Mouse (Mus musculus): ENCODE measurements around the gene Mgat4d. TPM values are rescaled to one million over a fixed set of nuclear protein-coding genes. Genes with fewer than 3 reads are reported as not detected.
"Not testable (repeated sequence)": the region's sequence is repeated elsewhere in the genome, so short reads cannot be mapped to it uniquely, and the experiment has no call there.

Mgat4d gene
- polyA plus RNA-seq (2015; fragmentation: Nextera tagmentation; extraction: Ambion mirVana): not detected in 2 replicates

- Histone ChIP-seq H3K27me3 (no peaks in the 10 kb centered on the region), H3K9ac (no peak within 1 kb of the TSS), H3K36me3 (no peaks in the 10 kb centered on the region), H3K9me3 (replicated peaks) (no peaks in the 10 kb centered on the region), H3K4me1 (replicated peaks) (no peaks in the 10 kb centered on the region), H3K27ac (no peak within 1 kb of the TSS), H3K4me3 (no peak within 1 kb of the TSS), H3K4me2 (no peak within 1 kb of the TSS)
- WGBS: 60% methylated on average over 18 of the region's 18 CpGs
- ATAC-seq (replicated peaks; ENCODE audit: insufficient number of reproducible peaks, insufficient read depth, low FRiP score, low read depth): no peak
These were observed at the start of gene Mgat4d for GRCm38 (mm10) chr8:83348263-83348662. Gene Mgat4d (plus strand): TSS chr8:83348471.

DNA sequence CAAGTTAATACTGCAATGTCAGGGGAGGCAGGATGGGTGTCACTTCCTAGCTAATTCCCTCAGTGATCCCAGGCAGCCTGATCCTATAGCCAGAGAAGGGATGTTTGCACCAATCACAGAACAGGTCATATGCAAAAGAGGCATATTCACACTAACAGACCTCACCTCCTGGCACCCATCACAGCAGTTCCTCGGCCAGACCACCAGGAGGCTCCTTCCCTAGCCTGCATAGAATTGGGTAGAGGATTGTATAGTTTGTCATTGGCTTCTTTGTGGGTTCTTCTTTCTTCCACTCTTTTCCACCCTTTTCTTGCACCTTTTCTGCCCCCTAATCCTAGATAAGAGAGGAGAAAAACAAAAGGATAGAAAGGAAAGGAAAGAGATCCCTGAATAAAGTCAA lies 48.1 kb upstream of the Mgat4d start:
- Histone ChIP-seq H3K36me3 (no peaks in the 10 kb centered on the region), H3K4me2 (no peak overlapping the region), H3K4me3 (no peak overlapping the region), H3K27ac (no peak overlapping the region), H3K9ac (no peak overlapping the region), H3K9me3 (replicated peaks) (no peaks in the 10 kb centered on the region), H3K27me3 (no peaks in the 10 kb centered on the region), H3K4me1 (replicated peaks) (no peaks in the 10 kb centered on the region)
- no peak for ATAC-seq (replicated peaks; ENCODE audit: insufficient number of reproducible peaks, insufficient read depth, low FRiP score, low read depth)
- WGBS: 60% methylated on average over 1 of the region's 1 CpGs

DNA sequence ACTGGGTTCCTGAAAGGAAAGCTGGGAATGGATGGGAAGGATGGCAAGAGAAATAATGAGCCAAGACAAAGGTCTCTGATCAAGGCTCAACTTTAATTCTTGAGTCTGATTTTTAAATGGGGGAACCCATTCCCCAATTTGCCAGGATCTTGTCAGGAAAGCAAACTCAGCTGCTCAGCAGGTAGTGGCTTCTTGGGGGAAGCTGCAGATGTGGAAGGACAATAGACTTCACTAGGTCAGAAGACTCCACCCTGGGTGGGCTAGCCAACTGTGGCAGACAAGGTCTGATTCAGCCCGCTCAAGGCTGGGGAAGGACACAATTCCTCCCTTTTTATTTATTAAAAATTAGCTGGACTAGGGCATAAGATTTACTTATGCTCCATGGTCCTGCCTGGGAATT lies 43.3 kb upstream of the Mgat4d start:
- WGBS: 100% methylated on average over 1 of the region's 1 CpGs
- no peak for ATAC-seq (replicated peaks; ENCODE audit: insufficient number of reproducible peaks, insufficient read depth, low FRiP score, low read depth)
- no peaks in the 10 kb centered on the region for H3K36me3 ChIP-seq
- H3K4me2 ChIP-seq: no peak overlapping the region
- H3K9ac ChIP-seq: no peak overlapping the region
- no peaks in the 10 kb centered on the region for H3K4me1 ChIP-seq (replicated peaks)
- H3K27me3 ChIP-seq: no peaks in the 10 kb centered on the region
- no peak overlapping the region for H3K4me3 ChIP-seq
- no peaks in the 10 kb centered on the region for H3K9me3 ChIP-seq (replicated peaks)
- H3K27ac ChIP-seq: no peak overlapping the region

DNA sequence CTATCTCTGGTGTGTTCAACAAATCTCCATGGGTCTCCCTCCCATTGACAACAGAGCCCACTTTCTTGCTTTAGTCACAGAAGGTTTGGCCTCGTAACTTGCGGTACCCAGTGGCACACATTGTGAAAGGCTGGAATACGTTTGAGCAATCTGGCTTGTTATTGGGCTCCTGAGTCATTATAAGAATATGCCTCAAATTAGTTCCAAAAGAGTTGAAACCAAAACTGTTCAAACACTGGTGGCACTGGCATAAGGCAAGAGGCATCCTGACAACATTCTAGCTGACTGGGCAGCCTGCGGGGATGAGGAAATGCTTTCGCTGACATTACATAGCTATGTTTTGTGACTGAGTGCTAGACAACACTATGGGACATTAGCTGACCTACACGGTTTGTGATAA lies 38.4 kb upstream of the Mgat4d start:
- Histone ChIP-seq H3K36me3 (no peaks in the 10 kb centered on the region), H3K9me3 (replicated peaks) (no peaks in the 10 kb centered on the region), H3K27ac (no peak overlapping the region), H3K9ac (no peak overlapping the region), H3K4me2 (no peak overlapping the region), H3K4me3 (no peak overlapping the region), H3K4me1 (replicated peaks) (no peaks in the 10 kb centered on the region), H3K27me3 (no peaks in the 10 kb centered on the region)
- no peak for ATAC-seq (replicated peaks; ENCODE audit: insufficient number of reproducible peaks, insufficient read depth, low FRiP score, low read depth)
- 88% methylated on average over 6 of the region's 6 CpGs for WGBS

- not testable (repeated sequence) for H3K4me1 ChIP-seq (replicated peaks); ATAC-seq (replicated peaks; ENCODE audit: insufficient number of reproducible peaks, insufficient read depth, low FRiP score, low read depth); H3K9ac ChIP-seq; H3K27ac ChIP-seq; H3K4me3 ChIP-seq; H3K4me2 ChIP-seq; H3K27me3 ChIP-seq; H3K9me3 ChIP-seq (replicated peaks)
- peaks cover 17% of the 10 kb centered on the region for H3K36me3 ChIP-seq
- WGBS: 70% methylated on average over 4 of the region's 4 CpGs
These were observed 33.2 kb upstream of the Mgat4d start for GRCm38 (mm10) chr8:83315084-83315483.

GRCm38 (mm10) chr8:83315691-83316090 lies 32.6 kb upstream of the Mgat4d start:
- Histone ChIP-seq H3K27me3 (no peaks in the 10 kb centered on the region), H3K4me2 (no peak overlapping the region), H3K4me1 (replicated peaks) (no peaks in the 10 kb centered on the region), H3K9ac (no peak overlapping the region), H3K36me3 (peaks cover 20% of the 10 kb centered on the region), H3K4me3 (no peak overlapping the region), H3K27ac (no peak overlapping the region), H3K9me3 (replicated peaks) (no peaks in the 10 kb centered on the region)
- 76% methylated on average over 2 of the region's 2 CpGs for WGBS
- no peak for ATAC-seq (replicated peaks; ENCODE audit: insufficient number of reproducible peaks, insufficient read depth, low FRiP score, low read depth)

- Histone ChIP-seq H3K9me3 (replicated peaks) (no peaks in the 10 kb centered on the region), H3K36me3 (peaks cover 27% of the 10 kb centered on the region), H3K4me3 (no peak overlapping the region), H3K4me2 (no peak overlapping the region), H3K27ac (no peak overlapping the region), H3K9ac (no peak overlapping the region), H3K4me1 (replicated peaks) (no peaks in the 10 kb centered on the region), H3K27me3 (no peaks in the 10 kb centered on the region)
- WGBS: 87% methylated on average over 3 of the region's 3 CpGs
- no peak for ATAC-seq (replicated peaks; ENCODE audit: insufficient number of reproducible peaks, insufficient read depth, low FRiP score, low read depth)
These were observed 27.7 kb upstream of the Mgat4d start for GRCm38 (mm10) chr8:83320543-83320942.

- H3K4me1 ChIP-seq (replicated peaks): no peaks in the 10 kb centered on the region
- ATAC-seq (replicated peaks; ENCODE audit: insufficient number of reproducible peaks, insufficient read depth, low FRiP score, low read depth): 0 out of 2 replicates have a peak, but pooled peaks have one; percentile 27
- no peaks in the 10 kb centered on the region for H3K9me3 ChIP-seq (replicated peaks)
- no peak overlapping the region for H3K4me3 ChIP-seq
- H3K4me2 ChIP-seq: no peak overlapping the region
- peaks cover 14% of the 10 kb centered on the region for H3K36me3 ChIP-seq
- no peak overlapping the region for H3K27ac ChIP-seq
- no peak overlapping the region for H3K9ac ChIP-seq
- 85% methylated on average over 6 of the region's 6 CpGs for WGBS
- H3K27me3 ChIP-seq: no peaks in the 10 kb centered on the region
These were observed 25.9 kb upstream of the Mgat4d start for GRCm38 (mm10) chr8:83322374-83322773.

GRCm38 (mm10) chr8:83323056-83323455 lies 25.2 kb upstream of the Mgat4d start:
- no peak overlapping the region for H3K4me3 ChIP-seq
- no peaks in the 10 kb centered on the region for H3K4me1 ChIP-seq (replicated peaks)
- H3K27me3 ChIP-seq: no peaks in the 10 kb centered on the region
- no peak overlapping the region for H3K4me2 ChIP-seq
- no peak overlapping the region for H3K9ac ChIP-seq
- WGBS: 62% methylated on average over 2 of the region's 2 CpGs
- no peak for ATAC-seq (replicated peaks; ENCODE audit: insufficient number of reproducible peaks, insufficient read depth, low FRiP score, low read depth)
- no peaks in the 10 kb centered on the region for H3K9me3 ChIP-seq (replicated peaks)
- H3K27ac ChIP-seq: no peak overlapping the region
- H3K36me3 ChIP-seq: peaks cover 14% of the 10 kb centered on the region

GRCm38 (mm10) chr8:83327889-83328288 lies 20.4 kb upstream of the Mgat4d start:
- ATAC-seq (replicated peaks; ENCODE audit: insufficient number of reproducible peaks, insufficient read depth, low FRiP score, low read depth): no peak
- H3K4me1 ChIP-seq (replicated peaks): peaks cover 5% of the 10 kb centered on the region; the same call in 1 of the 2 replicates
- no peaks in the 10 kb centered on the region for H3K9me3 ChIP-seq (replicated peaks)
- peaks cover 5% of the 10 kb centered on the region; the same call in 1 of the 2 replicates for H3K36me3 ChIP-seq
- no peak overlapping the region for H3K4me2 ChIP-seq
- no peak overlapping the region for H3K4me3 ChIP-seq
- WGBS: 85% methylated on average over 5 of the region's 5 CpGs
- H3K27ac ChIP-seq: no peak overlapping the region
- H3K27me3 ChIP-seq: no peaks in the 10 kb centered on the region
- H3K9ac ChIP-seq: no peak overlapping the region

DNA sequence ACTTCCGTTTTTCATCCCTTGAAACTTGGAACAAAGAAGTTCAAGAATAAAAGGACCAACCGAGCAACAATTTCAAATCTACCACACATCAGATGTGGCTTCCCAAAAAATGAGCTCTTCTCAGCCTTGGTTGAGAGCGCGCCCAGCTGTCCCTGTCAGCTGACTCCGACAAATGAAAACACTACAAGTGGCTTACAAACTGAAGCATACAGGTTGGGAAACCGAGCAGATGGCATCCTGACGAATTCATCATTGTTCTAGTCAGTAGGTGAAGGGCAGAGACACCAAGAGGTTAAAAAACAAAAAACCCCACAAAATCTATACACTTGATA lies 16.7 kb upstream of the Mgat4d start:
- Histone ChIP-seq H3K9me3 (replicated peaks) (no peaks in the 10 kb centered on the region), H3K9ac (peak overlapping the region; percentile 82), H3K36me3 (peaks cover 5% of the 10 kb centered on the region; the same call in 1 of the 2 replicates), H3K27me3 (peaks cover 10% of the 10 kb centered on the region; the same call in 1 of the 2 replicates), H3K4me2 (peak overlapping the region; percentile 97), H3K4me1 (replicated peaks) (peaks cover 7% of the 10 kb centered on the region; the same call in 1 of the 2 replicates), H3K4me3 (peak overlapping the region; percentile 97), H3K27ac (no peak overlapping the region)
- 11% methylated on average over 7 of the region's 7 CpGs for WGBS
- no peak for ATAC-seq (replicated peaks; ENCODE audit: insufficient number of reproducible peaks, insufficient read depth, low FRiP score, low read depth)

DNA sequence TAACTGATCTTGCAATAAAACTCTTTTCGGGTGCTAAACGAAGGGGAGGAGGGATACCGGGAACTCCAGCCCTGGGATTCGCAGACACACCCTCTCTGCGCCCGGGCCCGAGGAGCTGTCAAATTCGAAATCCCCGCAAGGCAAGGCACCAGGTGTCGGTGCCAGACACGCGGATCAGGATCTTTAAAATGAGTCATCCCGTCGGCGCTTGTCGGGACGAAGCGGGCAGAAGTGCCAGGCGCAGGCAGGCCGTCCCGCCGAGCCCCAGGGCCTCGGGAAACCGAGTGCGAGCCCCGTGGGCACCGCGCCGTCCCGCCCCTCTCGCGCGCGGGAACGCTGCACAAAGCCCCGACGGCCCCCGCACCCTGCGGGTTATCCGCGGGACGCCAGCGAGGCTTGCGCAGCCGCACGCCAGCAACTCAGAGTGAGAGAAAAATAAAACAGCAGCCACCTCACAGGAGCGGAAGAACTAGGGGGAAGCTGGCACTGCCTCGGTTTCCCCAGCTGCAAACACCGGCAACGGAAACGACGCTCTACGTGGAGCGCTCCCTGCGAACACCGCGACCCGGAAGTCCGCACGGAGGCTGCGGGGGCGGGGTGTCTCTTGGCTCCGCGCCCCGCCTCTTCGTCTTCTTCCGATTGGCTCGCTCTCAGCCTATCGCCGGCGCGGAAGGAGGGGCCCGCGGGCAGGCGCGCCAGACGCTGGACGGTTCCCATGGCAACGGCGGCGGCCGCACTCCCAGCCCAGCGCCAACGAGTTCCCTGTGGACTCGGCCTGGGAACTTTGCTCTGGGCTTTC lies 16.2 kb upstream of the Mgat4d start, which contains the start of gene Elmod2:
Elmod2 (minus strand) TSS at position 588 of the 799 bp plus-strand sequence.
- H3K4me1 ChIP-seq (replicated peaks): peaks cover 7% of the 10 kb centered on the region; the same call in 1 of the 2 replicates
- H3K36me3 ChIP-seq: peaks cover 5% of the 10 kb centered on the region; the same call in 1 of the 2 replicates
- H3K9ac ChIP-seq: peak within 1 kb of the TSS; percentile 82
- WGBS: under 1% methylated on average over 85 of the region's 85 CpGs
- peak within 1 kb of the TSS; percentile 97 for H3K4me2 ChIP-seq
- peak; percentile 99 for ATAC-seq (replicated peaks; ENCODE audit: insufficient number of reproducible peaks, insufficient read depth, low FRiP score, low read depth)
- peak within 1 kb of the TSS; percentile 97 for H3K4me3 ChIP-seq
- H3K27ac ChIP-seq: peak within 1 kb of the TSS; percentile 58
- no peaks in the 10 kb centered on the region for H3K9me3 ChIP-seq (replicated peaks)
- peaks cover 10% of the 10 kb centered on the region; the same call in 1 of the 2 replicates for H3K27me3 ChIP-seq
